Mouse (Mus musculus) gastrocnemius, postnatal 25 days (tissue): ENCODE measurements around the gene Ccar1. TPM values are rescaled to one million over a fixed set of nuclear protein-coding genes. Genes with fewer than 3 reads are reported as not detected.
A peak's percentile ranks its signal among the peaks of the same experiment; 100 is the strongest.
"Not testable (repeated sequence)": the region's sequence is repeated elsewhere in the genome, so short reads cannot be mapped to it uniquely, and the experiment has no call there.

ENCODE experiments used
- DNase-seq: peaks from one replicate; pipeline ENCODE4 v3.0.0; 2022
- long read RNA-seq, 2 experiments: library from polyadenylated mRNA; stranded (forward); transcript quantifications; one replicate each; pipeline ENCODE4 v2.0.0; 2021
- total RNA-seq, 2 experiments: library from RNA; stranded (reverse); gene quantifications; 1 replicate in 1 of 2; 2 replicates in 1 of 2; pipeline ENCODE4 v1.2.3; 2021

The Ccar1 gene
- 10 to 100 TPM; 26.4 to 28.8 TPM for total RNA-seq
- long read RNA-seq, experiment 1, partial matches to known transcripts, result 46 of 50 reads
- long read RNA-seq, experiment 1, other reads (novel, unspliced or antisense), result 3 of 50 reads
- long read RNA-seq, experiment 2, full-length matches to known transcripts, result 5 of 33 reads
- long read RNA-seq, experiment 2, partial matches to known transcripts, result 24 of 33 reads
- long read RNA-seq, experiment 2, other reads (novel, unspliced or antisense), result 4 of 33 reads

- DNase-seq, result peak; percentile 98
Observed at GRCm38 (mm10) chr10:62792177-62793090, at the start of gene Ccar1. Ccar1 (minus strand) TSS chr10:62792286.

- no peak for DNase-seq
Observed at GRCm38 (mm10) chr10:62840687-62841086, 48.6 kb upstream of the Ccar1 start.

- DNase-seq, result no peak
Observed at GRCm38 (mm10) chr10:62837987-62838386, 45.9 kb upstream of the Ccar1 start.

- DNase-seq, result no peak
Observed at GRCm38 (mm10) chr10:62832783-62833182, 40.7 kb upstream of the Ccar1 start.

GRCm38 (mm10) chr10:62831546-62831945 lies 39.5 kb upstream of the Ccar1 start:
- DNase-seq, result no peak

- DNase-seq, result no peak
Observed at GRCm38 (mm10) chr10:62824474-62824873, 32.4 kb upstream of the Ccar1 start.

GRCm38 (mm10) chr10:62823431-62823830 lies 31.3 kb upstream of the Ccar1 start:
- DNase-seq, result no peak

GRCm38 (mm10) chr10:62810010-62810409 lies 17.9 kb upstream of the Ccar1 start:
- no peak for DNase-seq

GRCm38 (mm10) chr10:62808766-62809165 lies 16.7 kb upstream of the Ccar1 start:
- DNase-seq, result no peak

- no peak for DNase-seq
Observed at GRCm38 (mm10) chr10:62808316-62808715, 16.2 kb upstream of the Ccar1 start.

GRCm38 (mm10) chr10:62804106-62804505 lies 12.0 kb upstream of the Ccar1 start:
- no peak for DNase-seq

- no peak for DNase-seq
Observed at GRCm38 (mm10) chr10:62803296-62803695, 11.2 kb upstream of the Ccar1 start.

GRCm38 (mm10) chr10:62794221-62794620 lies 2.1 kb upstream of the Ccar1 start:
- DNase-seq, result no peak

GRCm38 (mm10) chr10:62793091-62793453 lies 986 bp upstream of the Ccar1 start:
- no peak for DNase-seq

- peak; percentile 7 for DNase-seq
Observed at GRCm38 (mm10) chr10:62791251-62792176, 572 bp downstream of the Ccar1 start.

- not testable (repeated sequence) for DNase-seq
Observed at GRCm38 (mm10) chr10:62781776-62782175, 10.3 kb downstream of the Ccar1 start.

- no peak for DNase-seq
Observed at GRCm38 (mm10) chr10:62750781-62751180, 41.3 kb downstream of the Ccar1 start.

GRCm38 (mm10) chr10:62739961-62740737 lies 51.9 kb downstream of the Ccar1 start:
- no peak for DNase-seq

GRCm38 (mm10) chr10:62736965-62737688 lies 55.0 kb downstream of the Ccar1 start:
- no peak for DNase-seq

- DNase-seq, result no peak
Observed at GRCm38 (mm10) chr10:62730826-62731225, 61.3 kb downstream of the Ccar1 start.
